In genomic region chr1:181143609-181143949, GRCm38 (mm10) we compare ENCODE assay signal across 8 mouse cellular contexts. TPM values are rescaled to one million over a fixed set of nuclear protein-coding genes. Genes with fewer than 3 reads are reported as not detected.
DNase-seq lines count a peak whose midpoint lies in the region; ATAC-seq lines count a peak whose summit lies in the region.

No protein-coding gene starts in this region.

- H3K27me3 ChIP-seq in forebrain, embryonic 14.5 days (replicated peaks; ENCODE audit: control insufficient read depth, insufficient read depth, low read length), result no peaks in the 10 kb centered on the region
- H3K27me3 ChIP-seq in liver, embryonic 16.5 days (ENCODE audit: control insufficient read depth, insufficient read depth, low read depth, low read length), result no peaks in the 10 kb centered on the region

- DNase-seq in frontal cortex, postnatal 25 days (ENCODE audit: low spot score in 2 of 2), result no peak
- DNase-seq in forebrain, embryonic 14.5 days (ENCODE audit: low spot score), result no peak
- DNase-seq in natural killer cell, adult 2 months (ENCODE audit: low spot score in 2 of 2), result no peak
- no peak for DNase-seq in embryo, embryonic 10.5 days (ENCODE audit: low spot score)
- DNase-seq in layer of hippocampus, adult 8-10 months (ENCODE audit: low spot score in 2 of 2), result no peak

- peak overlapping the region; percentile 72 for H3K27ac ChIP-seq in forebrain, embryonic 14.5 days (ENCODE audit: low read depth, low read length)
- H3K27ac ChIP-seq in liver, embryonic 16.5 days (ENCODE audit: low read length), result peak overlapping the region; percentile 97

- H3K4me1 ChIP-seq in forebrain, embryonic 14.5 days (ENCODE audit: control insufficient read depth, insufficient read depth, low read length), result peaks cover 10% of the 10 kb centered on the region
- peaks cover 23% of the 10 kb centered on the region for H3K4me1 ChIP-seq in liver, embryonic 16.5 days (ENCODE audit: control insufficient read depth, low read depth, low read length)

- H3K4me3 ChIP-seq in forebrain, embryonic 14.5 days (ENCODE audit: low read depth, low read length), result peak overlapping the region; percentile 76
- peak overlapping the region; percentile 91 for H3K4me3 ChIP-seq in liver, embryonic 16.5 days (ENCODE audit: low read depth, low read length)

- peak overlapping the region; percentile 81 for H3K9ac ChIP-seq in forebrain, embryonic 14.5 days (ENCODE audit: low read length)
- H3K9ac ChIP-seq in liver, embryonic 16.5 days (ENCODE audit: low read depth, low read length), result peak overlapping the region; percentile 88

- peak overlapping the region; percentile 72 for H3K4me2 ChIP-seq in forebrain, embryonic 14.5 days (ENCODE audit: low read length)
- H3K4me2 ChIP-seq in liver, embryonic 16.5 days (ENCODE audit: low read depth, low read length), result peak overlapping the region; percentile 79

- under 1% methylated on average over 12 of the region's 12 CpGs for WGBS in forebrain, embryonic 14.5 days
- 0% methylated on average over 12 of the region's 12 CpGs for whole genome bisulfite sequencing in liver, embryonic 16.5 days (ENCODE audit: insufficient replicate concordance)

- H3K9me3 ChIP-seq in forebrain, embryonic 14.5 days (replicated peaks; ENCODE audit: control insufficient read depth, low read length), result no peaks in the 10 kb centered on the region
- no peaks in the 10 kb centered on the region for H3K9me3 ChIP-seq in liver, embryonic 16.5 days (replicated peaks; ENCODE audit: control insufficient read depth, low read length)

- peaks cover 29% of the 10 kb centered on the region for H3K36me3 ChIP-seq in forebrain, embryonic 14.5 days (ENCODE audit: control insufficient read depth, insufficient read depth, low read length)
- peaks cover 3% of the 10 kb centered on the region; the same call in 1 of the 2 replicates for H3K36me3 ChIP-seq in liver, embryonic 16.5 days (ENCODE audit: control insufficient read depth, insufficient read depth)

- ATAC-seq in frontal cortex, adult (ENCODE audit: low TSS enrichment), result peak; percentile 31; the same call in 1 of the 2 replicates
- peak; percentile 21 for ATAC-seq in CD4-positive, CD25-positive, alpha-beta regulatory T cell, adult 4 months
- ATAC-seq in forebrain, embryonic 14.5 days, result peak; percentile 42; the same call in 1 of the 2 replicates
- ATAC-seq in liver, embryonic 16.5 days (ENCODE audit: low read depth), result peak; percentile 19

RNA-seq across cellular contexts. Expression of gene Nvl, which starts 0.4 kb away (rescaled TPM):
- polyA plus RNA-seq in CD4-positive, CD25-positive, alpha-beta regulatory T cell, adult 4 months (2017; shearing (Covaris generic)), result 10 to 100 TPM; 36.4 to 43.5 TPM
- 28.8 and 34.1 TPM in 2 replicates for polyA plus RNA-seq in forebrain, embryonic 14.5 days (2014; fragmentation: Nextera tagmentation; extraction: Ambion mirVana)
- 9.3 and 10.0 TPM in 2 replicates for polyA plus RNA-seq in liver, embryonic 16.5 days (2015; fragmentation: Nextera tagmentation; extraction: Ambion mirVana)
- 10 to 100 TPM; 31.7 to 44.4 (median 37.4) TPM for total RNA-seq in layer of hippocampus, adult 8-10 months (2022)

RNA-seq across cellular contexts. Expression of gene Cnih4, which starts 0.9 kb away (rescaled TPM):
- 10 to 100 TPM; 65.6 to 72.8 TPM for polyA plus RNA-seq in CD4-positive, CD25-positive, alpha-beta regulatory T cell, adult 4 months (2017; shearing (Covaris generic))
- polyA plus RNA-seq in forebrain, embryonic 14.5 days (2014; fragmentation: Nextera tagmentation; extraction: Ambion mirVana), result 70.8 and 90.6 TPM in 2 replicates
- polyA plus RNA-seq in liver, embryonic 16.5 days (2015; fragmentation: Nextera tagmentation; extraction: Ambion mirVana), result 45.5 and 51.5 TPM in 2 replicates
- 10 to 100 TPM; 27.8 to 32.6 (median 29.1) TPM for total RNA-seq in layer of hippocampus, adult 8-10 months (2022)
